Mouse (Mus musculus) hindbrain, embryonic 11.5 days (tissue): ENCODE data around the gene Asb2. TPM values are rescaled to one million over a fixed set of nuclear protein-coding genes. Genes with fewer than 3 reads are reported as not detected.
A peak's percentile ranks its signal among the peaks of the same experiment; 100 is the strongest.

Experiments used
- ATAC-seq: fragments of 200-750 bp; cut with Nextera tagmentation; 2 replicates; pipeline ENCODE4 v1.8.0; 2017; ENCODE audit warnings: mild to moderate bottlenecking, moderate TSS enrichment, moderate library complexity; ENCODE audit not compliant: low FRiP score
- DNase-seq: peaks from one replicate; pipeline ENCODE4 v3.0.0-alpha.2; 2015; ENCODE audit warnings: low spot score
- H3K27ac ChIP-seq: fragments of 300-500 bp; sonication (generic); 2 replicates; pipeline ENCODE4 v1.5.1; 2014; ENCODE audit warnings: mild to moderate bottlenecking, low read depth, low read length
- H3K27me3 ChIP-seq: fragments of 300-500 bp; sonication (generic); 2 replicates; pipeline ENCODE4 v1.6.1; 2014; ENCODE audit warnings: mild to moderate bottlenecking, low read length, moderate library complexity, mixed read lengths; ENCODE audit not compliant: control insufficient read depth, insufficient read depth
- H3K36me3 ChIP-seq: fragments of 300-500 bp; sonication (generic); 2 replicates; pipeline ENCODE4 v1.6.1; 2014; ENCODE audit warnings: mild to moderate bottlenecking, low read length, moderate library complexity, mixed read lengths; ENCODE audit not compliant: control insufficient read depth, insufficient read depth
- H3K4me1 ChIP-seq: fragments of 300-500 bp; sonication (generic); replicated peaks from 2 replicates; pipeline ENCODE4 v1.6.1; 2014; ENCODE audit warnings: low read length, mixed read lengths; ENCODE audit not compliant: control insufficient read depth, insufficient read depth
- H3K4me2 ChIP-seq: fragments of 300-500 bp; sonication (generic); replicated peaks from 2 replicates; pipeline ENCODE4 v1.6.1; 2014; ENCODE audit warnings: mild to moderate bottlenecking, low read depth, low read length
- H3K4me3 ChIP-seq: fragments of 300-500 bp; sonication (generic); 2 replicates; pipeline ENCODE4 v1.5.1; 2014; ENCODE audit warnings: low read depth, low read length
- H3K9ac ChIP-seq: fragments of 300-500 bp; sonication (generic); 2 replicates; pipeline ENCODE4 v1.6.1; 2014; ENCODE audit warnings: low read depth, low read length
- H3K9me3 ChIP-seq: fragments of 300-500 bp; sonication (generic); 2 replicates; pipeline ENCODE4 v1.6.1; 2016; ENCODE audit warnings: low read length; ENCODE audit not compliant: control insufficient read depth
- WGBS: fragments of 180-500 bp; shearing (Covaris S2); extraction: QIAGEN DNeasy Blood & Tissue Kit; methylation state at CpG from one replicate; pipeline ENCODE4 v1.1.7; 2014; 5-methylcytosine and 5-hydroxymethylcytosine counted together
- polyA plus RNA-seq: library from polyadenylated mRNA; unstranded; fragments of >200 nt; fragmentation: Nextera tagmentation; extraction: Ambion mirVana; gene quantifications from 2 replicates; pipeline ENCODE4 v1.2.1, GENCODE M21; 2014

The Asb2 gene
- polyA plus RNA-seq, 1 experiment from 2014 or later = 1.0 TPM

DNA sequence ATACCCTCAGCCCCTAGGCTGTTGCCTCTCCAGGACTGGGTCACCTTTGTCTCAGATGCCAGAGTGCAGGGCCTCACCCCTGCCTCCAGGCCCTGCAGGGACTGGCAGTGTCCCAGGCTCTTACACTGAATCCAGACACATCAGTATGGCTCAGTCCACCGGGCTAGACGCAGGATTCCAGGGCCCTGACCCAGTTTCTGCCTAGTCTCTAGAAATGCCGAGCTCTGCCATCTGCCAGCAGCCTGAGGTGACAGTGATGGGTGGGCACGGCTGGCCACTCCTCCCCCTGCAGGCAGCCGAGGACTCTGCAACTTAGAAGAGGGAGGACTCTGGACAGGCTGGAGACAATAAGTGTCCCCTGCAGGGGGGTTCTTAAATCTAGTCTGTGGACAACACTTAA, 2.3 kb downstream of the Asb2 start:
- ATAC-seq (peak; percentile 68), DNase-seq (peak; percentile 61)
- no peak overlapping the region for H3K4me2 ChIP-seq
- no peak overlapping the region for H3K27ac ChIP-seq
- H3K9ac ChIP-seq = no peak overlapping the region
- H3K9me3 ChIP-seq = no peaks in the 10 kb centered on the region
- no peaks in the 10 kb centered on the region for H3K27me3 ChIP-seq
- H3K4me3 ChIP-seq = no peak overlapping the region
- no peaks in the 10 kb centered on the region for H3K4me1 ChIP-seq
- no peaks in the 10 kb centered on the region for H3K36me3 ChIP-seq
- WGBS = 14% methylated on average over 5 of the region's 5 CpGs

- Histone ChIP-seq H3K4me2 (no peak overlapping the region), H3K27ac (no peak overlapping the region), H3K36me3 (no peaks in the 10 kb centered on the region), H3K27me3 (no peaks in the 10 kb centered on the region), H3K9ac (no peak overlapping the region), H3K4me1 (no peaks in the 10 kb centered on the region), H3K9me3 (no peaks in the 10 kb centered on the region), H3K4me3 (no peak overlapping the region)
- DNase-seq (no peak), ATAC-seq (no peak)
- 90% methylated on average over 6 of the region's 6 CpGs for WGBS
Measured at GRCm38 (mm10) chr12:103352735-103353134, 3.1 kb downstream of the Asb2 start.

DNA sequence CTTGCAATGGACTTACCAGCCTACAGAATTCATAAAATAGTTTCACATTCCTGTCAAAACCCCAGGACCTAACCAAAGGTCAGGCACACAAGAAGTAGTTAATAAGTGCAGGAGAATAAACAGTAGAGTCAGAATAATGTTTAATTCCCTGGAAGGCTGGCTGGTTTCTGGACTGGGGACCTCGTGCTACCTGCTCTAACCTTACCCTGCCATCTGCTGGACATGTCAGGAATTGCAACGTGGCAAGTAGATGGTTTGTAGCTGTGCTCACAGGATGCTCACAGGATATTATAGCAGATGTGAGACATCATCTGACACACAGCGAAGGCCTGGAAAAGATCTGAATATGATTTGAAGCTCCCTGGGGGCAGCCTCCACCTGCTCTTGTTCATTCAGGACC, 7.3 kb downstream of the Asb2 start:
- DNase-seq (peak; percentile 88), ATAC-seq (peak; percentile 58; the same call in 1 of the 2 replicates)
- Histone ChIP-seq H3K4me3 (no peak overlapping the region), H3K4me2 (no peak overlapping the region), H3K9ac (no peak overlapping the region), H3K36me3 (no peaks in the 10 kb centered on the region), H3K27me3 (no peaks in the 10 kb centered on the region), H3K27ac (no peak overlapping the region), H3K4me1 (no peaks in the 10 kb centered on the region), H3K9me3 (no peaks in the 10 kb centered on the region)
- WGBS = 4% methylated on average over 3 of the region's 3 CpGs

- WGBS = 51% methylated on average over 5 of the region's 5 CpGs
- Histone ChIP-seq H3K4me1 (no peaks in the 10 kb centered on the region), H3K27me3 (no peaks in the 10 kb centered on the region), H3K4me2 (no peak overlapping the region), H3K27ac (no peak overlapping the region), H3K4me3 (no peak overlapping the region), H3K9ac (no peak overlapping the region), H3K36me3 (no peaks in the 10 kb centered on the region), H3K9me3 (no peaks in the 10 kb centered on the region)
- ATAC-seq (no peak), DNase-seq (no peak)
Measured at GRCm38 (mm10) chr12:103347406-103347805, 8.4 kb downstream of the Asb2 start.

- H3K27me3 ChIP-seq = no peaks in the 10 kb centered on the region
- H3K9ac ChIP-seq = no peak overlapping the region
- no peaks in the 10 kb centered on the region for H3K36me3 ChIP-seq
- ATAC-seq (no peak), DNase-seq (no peak)
- H3K9me3 ChIP-seq = no peaks in the 10 kb centered on the region
- no peaks in the 10 kb centered on the region for H3K4me1 ChIP-seq
- H3K4me3 ChIP-seq = no peak overlapping the region
- no peak overlapping the region for H3K27ac ChIP-seq
- WGBS = 79% methylated on average over 8 of the region's 8 CpGs
- H3K4me2 ChIP-seq = no peak overlapping the region
Measured at GRCm38 (mm10) chr12:103346945-103347344, 8.9 kb downstream of the Asb2 start.

DNA sequence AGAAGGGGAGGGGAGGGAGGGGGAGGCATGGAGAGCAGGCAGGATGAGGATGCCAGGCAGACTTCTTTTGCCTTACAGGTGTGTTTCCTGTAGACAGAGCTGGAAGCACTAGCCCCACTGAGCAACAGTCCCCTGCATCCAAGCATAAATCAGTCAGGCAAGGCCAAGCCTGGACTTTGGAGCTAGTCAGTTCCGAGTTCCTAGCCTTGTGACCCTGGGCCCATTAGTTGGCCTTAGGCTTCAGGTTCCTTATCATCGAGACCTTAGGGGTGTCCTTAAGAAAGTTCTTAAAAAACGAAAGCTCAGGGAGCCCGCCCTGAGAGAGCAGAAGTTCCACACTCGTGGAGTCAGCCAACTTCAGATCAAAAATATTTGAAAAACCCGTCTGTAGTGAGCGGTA, 10.9 kb downstream of the Asb2 start:
- no peak overlapping the region for H3K4me3 ChIP-seq
- H3K27me3 ChIP-seq = no peaks in the 10 kb centered on the region
- H3K4me2 ChIP-seq = no peak overlapping the region
- no peak for ATAC-seq
- WGBS = 91% methylated on average over 7 of the region's 7 CpGs
- H3K27ac ChIP-seq = no peak overlapping the region
- no peaks in the 10 kb centered on the region for H3K4me1 ChIP-seq
- H3K36me3 ChIP-seq = no peaks in the 10 kb centered on the region
- no peak overlapping the region for H3K9ac ChIP-seq
- H3K9me3 ChIP-seq = no peaks in the 10 kb centered on the region
- DNase-seq = no peak

GRCm38 (mm10) chr12:103343456-103343855, 12.3 kb downstream of the Asb2 start:
- WGBS = 74% methylated on average over 8 of the region's 8 CpGs
- Histone ChIP-seq H3K27me3 (no peaks in the 10 kb centered on the region), H3K4me2 (no peak overlapping the region)

GRCm38 (mm10) chr12:103341212-103341611, 14.6 kb downstream of the Asb2 start:
- 91% methylated on average over 5 of the region's 5 CpGs for WGBS
- no peak for ATAC-seq

More at GRCm38 (mm10) chr12:103343456-103343855, 12.3 kb downstream of the Asb2 start:
- H3K4me3 ChIP-seq = no peak overlapping the region
- H3K4me1 ChIP-seq = no peaks in the 10 kb centered on the region
- no peak for DNase-seq
- H3K27ac ChIP-seq = no peak overlapping the region
- H3K9me3 ChIP-seq = no peaks in the 10 kb centered on the region
- no peaks in the 10 kb centered on the region for H3K36me3 ChIP-seq
- ATAC-seq = no peak
- H3K9ac ChIP-seq = no peak overlapping the region

DNA sequence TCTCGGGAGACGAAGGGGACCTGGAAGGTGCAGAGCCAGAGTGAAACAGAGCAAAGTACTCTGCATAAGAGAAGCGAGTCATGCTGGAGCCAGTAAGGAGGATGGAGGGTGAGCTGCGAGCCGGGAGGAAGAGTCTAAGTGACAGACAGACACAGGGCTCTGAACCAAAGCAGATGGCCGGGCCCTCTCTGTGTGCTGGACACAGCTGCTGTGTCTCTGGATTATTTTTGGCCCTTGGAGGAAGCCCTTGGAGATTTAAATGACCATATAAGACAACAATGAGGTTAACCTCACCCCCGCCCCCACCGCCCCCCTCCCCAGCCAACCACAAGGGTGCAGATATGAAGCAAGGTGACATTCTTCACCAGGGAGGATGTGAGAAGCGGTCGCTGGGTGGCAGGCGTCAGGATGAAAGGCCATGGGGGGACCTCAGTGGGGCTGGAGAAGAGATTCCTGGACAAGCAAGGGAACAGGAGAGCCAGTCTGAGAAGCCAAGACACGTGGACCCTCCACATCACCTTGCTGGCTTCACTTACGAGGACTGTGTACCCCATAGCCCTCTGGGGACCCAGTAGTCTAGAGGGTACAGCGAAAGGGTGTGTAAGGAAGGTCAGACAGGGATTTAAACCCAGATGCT, 17.5 kb downstream of the Asb2 start:
- no peak overlapping the region for H3K4me2 ChIP-seq
- no peak overlapping the region for H3K27ac ChIP-seq
- DNase-seq (no peak), ATAC-seq (no peak)
- H3K4me1 ChIP-seq = no peaks in the 10 kb centered on the region
- H3K27me3 ChIP-seq = no peaks in the 10 kb centered on the region
- WGBS = 71% methylated on average over 14 of the region's 14 CpGs
- H3K9me3 ChIP-seq = no peaks in the 10 kb centered on the region
- no peak overlapping the region for H3K4me3 ChIP-seq
- H3K9ac ChIP-seq = no peak overlapping the region
- H3K36me3 ChIP-seq = no peaks in the 10 kb centered on the region

More at GRCm38 (mm10) chr12:103341212-103341611, 14.6 kb downstream of the Asb2 start:
- no peaks in the 10 kb centered on the region for H3K36me3 ChIP-seq
- H3K4me2 ChIP-seq = no peak overlapping the region
- no peak overlapping the region for H3K9ac ChIP-seq
- H3K27me3 ChIP-seq = no peaks in the 10 kb centered on the region
- no peaks in the 10 kb centered on the region for H3K9me3 ChIP-seq
- DNase-seq = no peak
- no peaks in the 10 kb centered on the region for H3K4me1 ChIP-seq
- no peak overlapping the region for H3K27ac ChIP-seq
- no peak overlapping the region for H3K4me3 ChIP-seq
